Mouse (Mus musculus): ENCODE results near the gene Auts2.

DNA sequence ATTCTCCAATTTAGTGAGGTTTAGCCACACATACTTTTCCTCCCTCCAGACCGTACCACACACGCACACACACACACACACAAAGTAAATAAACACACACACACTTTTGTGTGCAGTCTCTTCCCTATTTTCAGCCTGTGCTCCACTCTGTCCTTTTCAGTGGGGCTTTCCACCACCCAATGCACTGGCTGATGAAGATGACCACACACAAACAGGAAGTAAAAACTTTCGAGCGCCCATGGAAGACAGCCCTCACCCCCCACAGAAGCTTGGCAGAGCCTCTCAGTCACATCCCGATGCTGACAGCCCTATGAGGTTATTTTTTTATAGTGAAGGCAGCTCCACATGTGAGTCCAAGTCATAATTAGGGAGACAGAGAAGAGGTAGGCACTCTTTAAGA lies 185.4 kb downstream of the Auts2 start:
- no peak for TF ChIP-seq CTCF (IDR thresholded peaks at IDR 0.05)
- no peak for TF ChIP-seq POLR2A (IDR thresholded peaks at IDR 0.05; ENCODE audit: insufficient read depth, low read depth, low read length)
- TF ChIP-seq EP300 (IDR thresholded peaks at IDR 0.05; ENCODE audit: insufficient read depth, low read depth, low read length), result no peak

Measured in heart, adult 2 months (tissue).